Mouse (Mus musculus) C2C12 (cell line): Measurements from ENCODE around the gene Lef1.

Source experiments
- CEBPB ChIP-seq: IDR thresholded peaks from one replicate; pipeline ENCODE4 v1.6.1; 2011; ENCODE audit warnings: low read depth, mild to moderate bottlenecking, control low read depth, moderate library complexity
- CTCF ChIP-seq: IDR thresholded peaks from one replicate; pipeline ENCODE4 v1.5.1; 2011; ENCODE audit not compliant: control insufficient read depth, insufficient read depth, insufficient read length
- MAX ChIP-seq: IDR thresholded peaks from one replicate; pipeline ENCODE4 v1.6.1; 2011; ENCODE audit warnings: mild to moderate bottlenecking, control low read depth
- MYOD1 ChIP-seq: IDR thresholded peaks from one replicate; pipeline ENCODE4 v1.6.1; 2011; ENCODE audit warnings: low read depth; ENCODE audit not compliant: control insufficient read depth, insufficient read length
- MYOG ChIP-seq: IDR thresholded peaks from one replicate; pipeline ENCODE4 v1.6.1; 2011; ENCODE audit not compliant: control insufficient read depth, insufficient read length; ENCODE audit errors: extremely low read depth
- USF1 ChIP-seq: IDR thresholded peaks from one replicate; pipeline ENCODE4 v1.6.1; 2011; ENCODE audit warnings: low read depth, mild to moderate bottlenecking, control low read depth, moderate library complexity

- TF ChIP-seq MAX (no peak), CTCF (no peak), MYOD1 (no peak), USF1 (no peak), MYOG (no peak), CEBPB (no peak)
These were observed 26.2 kb downstream of the Lef1 start for GRCm38 (mm10) chr3:131136455-131136854.
